Mouse (Mus musculus) liver, embryonic 14.5 days (tissue): ENCODE results near the gene Fundc1.

Experiments used
- CTCF ChIP-seq: IDR thresholded peaks from 2 replicates; pipeline ENCODE4 v1.5.1; 2016; ENCODE audit warnings: antibody characterized with exemption, low read depth, control low read depth
- EP300 ChIP-seq: IDR thresholded peaks from 2 replicates; pipeline ENCODE4 v1.6.1; 2016; ENCODE audit warnings: antibody characterized with exemption, low read depth

DNA sequence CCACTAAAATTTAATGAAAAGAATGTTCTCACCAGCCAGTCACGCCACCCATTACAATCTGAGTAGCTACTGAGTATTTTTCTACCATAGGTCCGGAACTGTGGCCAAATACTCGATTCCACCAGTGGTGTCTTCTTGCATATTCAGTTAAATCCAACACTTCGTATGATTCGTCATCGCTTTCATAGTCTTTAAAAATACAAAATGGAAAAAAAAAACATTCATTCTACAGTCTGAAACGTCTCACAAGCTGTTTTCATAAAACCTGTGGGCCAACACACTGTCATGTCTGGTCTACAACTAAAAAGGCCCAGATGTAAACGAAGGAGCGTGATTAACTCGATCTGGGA is 879 bp downstream of the Fundc1 start:
- TF ChIP-seq EP300 (no peak), CTCF (no peak)
